Mouse (Mus musculus) liver, adult 2 months (tissue): ENCODE data around the gene 1700017B05Rik.

Source experiments
- CTCF ChIP-seq: fragments of 200-500 bp; IDR thresholded peaks from 2 replicates; pipeline ENCODE4 v1.5.1; 2011; ENCODE audit warnings: low read depth, low read length, control low read depth
- POLR2A ChIP-seq: fragments of 200-500 bp; IDR thresholded peaks from 2 replicates; pipeline ENCODE4 v1.6.1; 2011; ENCODE audit warnings: low read length, control low read depth; ENCODE audit not compliant: insufficient read depth; ENCODE audit errors: extremely low read depth

DNA sequence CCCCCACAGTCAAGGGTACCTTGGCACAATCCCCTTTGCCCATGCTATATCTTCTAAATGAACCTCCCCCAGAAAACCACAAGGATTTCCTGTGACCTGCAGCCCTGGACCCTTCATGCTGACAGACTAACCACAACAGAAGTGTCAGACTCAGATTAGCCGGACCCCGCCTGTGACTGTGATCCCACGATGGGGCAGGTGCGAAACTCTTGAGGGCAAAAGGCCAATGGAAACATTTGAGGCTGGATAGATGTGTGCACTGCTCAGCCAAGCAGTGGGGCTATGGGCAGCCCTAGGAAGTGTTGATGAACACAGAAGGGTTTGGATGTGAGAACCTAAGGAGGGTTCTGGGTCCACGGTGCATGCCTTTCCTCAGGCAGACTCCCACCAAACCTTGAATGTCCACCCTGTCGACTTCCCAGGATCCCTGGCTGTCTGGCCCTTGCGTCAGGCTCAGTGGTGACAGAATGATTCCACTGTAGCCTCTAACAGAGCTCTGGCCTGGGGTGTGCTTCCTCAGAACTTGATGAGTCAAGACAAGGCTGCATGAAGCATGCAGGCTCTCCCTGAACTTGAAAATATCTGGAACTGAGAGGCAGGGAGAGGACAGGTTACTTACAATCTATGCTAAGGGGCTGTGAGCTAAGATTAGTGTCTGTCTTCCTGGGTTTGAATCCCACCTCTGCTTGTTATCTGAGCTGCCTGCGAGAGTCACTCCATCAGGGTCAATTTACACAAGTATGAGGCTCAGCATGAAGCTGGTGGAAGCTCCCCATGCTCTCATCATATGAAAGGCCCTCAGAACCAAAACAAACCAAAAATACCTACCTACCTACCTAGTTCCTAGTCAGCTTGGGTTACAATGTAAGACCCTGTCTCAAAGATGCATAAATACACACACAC, 10.7 kb upstream of the 1700017B05Rik start:
- TF ChIP-seq CTCF (no peak), POLR2A (no peak)
